In the genomic region with DNA sequence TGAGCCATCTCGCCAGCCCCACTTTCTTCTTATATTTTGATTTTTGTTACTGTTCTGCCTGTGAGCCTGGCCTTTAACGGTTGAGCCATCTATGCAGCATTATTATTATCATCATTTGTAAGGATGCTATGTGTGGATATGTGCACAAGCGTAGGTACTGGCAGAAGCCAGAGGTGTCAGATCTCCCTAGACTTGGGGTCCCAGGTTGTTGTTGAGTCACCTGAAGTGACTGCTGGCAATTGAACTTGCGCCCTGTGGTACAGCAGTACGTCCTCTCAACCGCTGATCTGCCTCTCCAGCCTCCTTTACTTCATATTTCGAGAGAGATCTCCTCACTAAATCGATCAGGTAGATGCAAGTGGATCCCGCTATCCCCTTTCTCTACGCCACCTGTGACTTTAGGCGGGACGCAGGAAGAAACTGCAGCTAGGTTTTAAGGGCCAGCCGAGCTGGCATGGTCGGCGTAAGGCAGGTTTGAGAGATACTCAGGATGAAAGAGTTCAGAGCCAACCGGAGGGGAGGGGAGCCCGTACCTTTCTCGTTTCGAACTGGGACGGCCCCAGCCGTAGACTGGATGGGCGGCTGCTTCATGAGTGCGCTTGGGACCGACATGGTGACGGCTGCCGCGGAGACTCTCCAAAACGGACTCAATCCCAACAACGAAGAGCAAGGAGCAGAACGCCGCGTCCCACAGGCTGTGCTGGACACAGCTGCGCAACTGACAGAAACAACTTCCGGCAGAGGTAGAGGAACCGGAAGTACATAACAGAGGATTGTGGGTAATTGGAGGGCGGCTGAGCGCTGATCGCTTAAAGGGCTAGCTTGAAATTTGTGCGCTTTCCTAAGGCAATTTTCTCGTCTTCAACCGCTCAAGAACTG, we compare ENCODE assay signal across 8 mouse cellular contexts. TPM values are rescaled to one million over a fixed set of nuclear protein-coding genes. Genes with fewer than 3 reads are reported as not detected.
A peak's percentile ranks its signal among the peaks of the same experiment; 100 is the strongest.
DNase-seq lines count a peak whose midpoint lies in the region; ATAC-seq lines count a peak whose summit lies in the region.
"Not testable (repeated sequence)": the region's sequence is repeated elsewhere in the genome, so short reads cannot be mapped to it uniquely, and the experiment has no call there.

A gene (minus strand): TSS at position 767 of the 879 bp plus-strand sequence.

- H3K9ac ChIP-seq in kidney, embryonic 15.5 days = peak within 1 kb of the TSS; percentile 60

- DNase-seq in B cell, adult 2 months = peak; percentile 80
- peak; percentile 97 for DNase-seq in brain, adult 2 months (ENCODE audit: low read depth, low spot score)
- DNase-seq in heart, embryonic 10.5 days (ENCODE audit: low spot score) = peak; percentile 94
- DNase-seq in liver = peak; percentile 83
- peak; percentile 77 to 86 for DNase-seq in spleen, postnatal 4 days (ENCODE audit: low spot score in 2 of 2)

- H3K36me3 ChIP-seq in heart, embryonic 10.5 days; kidney, embryonic 15.5 days: not testable (repeated sequence)

- H3K4me3 ChIP-seq in heart, embryonic 10.5 days = peak within 1 kb of the TSS; percentile 66
- H3K4me3 ChIP-seq in kidney, embryonic 15.5 days (replicated peaks) = peak within 1 kb of the TSS; percentile 70

- ATAC-seq in erythroblast, adult 5-6 weeks (replicated peaks; ENCODE audit: low FRiP score, poor library complexity, severe bottlenecking) = peak; percentile 98
- peak; percentile 91 for ATAC-seq in kidney, embryonic 15.5 days (replicated peaks; ENCODE audit: low FRiP score)
- peak; percentile 92 for ATAC-seq in monocyte, adult 5-6 weeks (replicated peaks; ENCODE audit: insufficient number of reproducible peaks, low FRiP score, low TSS enrichment, poor library complexity, severe bottlenecking)

- WGBS in heart, embryonic 10.5 days = 5% methylated on average over 41 of the region's 41 CpGs
- 7% methylated on average over 39 of the region's 41 CpGs for WGBS in kidney, embryonic 15.5 days

- peak within 1 kb of the TSS; percentile 70 for H3K4me2 ChIP-seq in kidney, embryonic 15.5 days

- H3K27ac ChIP-seq in heart, embryonic 10.5 days = peak within 1 kb of the TSS; percentile 64
- peak within 1 kb of the TSS; percentile 75; the same call in 1 of the 2 replicates for H3K27ac ChIP-seq in kidney, embryonic 15.5 days

- not testable (repeated sequence) for H3K27me3 ChIP-seq in heart, embryonic 10.5 days (ENCODE audit: insufficient read depth, poor library complexity, severe bottlenecking); kidney, embryonic 15.5 days

- not testable (repeated sequence) for H3K9me3 ChIP-seq in heart, embryonic 10.5 days; kidney, embryonic 15.5 days (replicated peaks)

- not testable (repeated sequence) for H3K4me1 ChIP-seq in heart, embryonic 10.5 days; kidney, embryonic 15.5 days

RNA-seq across cellular contexts. Expression of the gene that starts here (rescaled TPM):
- total RNA-seq in erythroblast, adult 5-6 weeks (2015; ENCODE audit: low replicate concordance) = 6.9 and 16.3 TPM in 2 replicates
- total RNA-seq in erythroblast, adult 5-6 weeks (2017; ENCODE audit: low replicate concordance) = 20.6 and 22.9 TPM in 2 replicates
- polyA plus RNA-seq in heart, embryonic 10.5 days (2016; fragmentation: Nextera tagmentation; extraction: Ambion mirVana) = 45.4 and 49.3 TPM in 2 replicates
- 53.7 and 54.3 TPM in 2 replicates for polyA plus RNA-seq in kidney, embryonic 15.5 days (2015; fragmentation: Nextera tagmentation; extraction: Ambion mirVana)
- 89.4 to 102 TPM (median 99.0 TPM) in 3 replicates for total RNA-seq in monocyte, adult 5-6 weeks (2017)

Comparison
In these comparisons a context has a peak if more than half of its experiments do, and no peak if none do; other contexts are left out.
1. Peak in every context shown above with its lines: DNase-seq, ATAC-seq, H3K4me3 ChIP-seq and H3K27ac ChIP-seq.